Mouse (Mus musculus) neural tube, embryonic 11.5 days (tissue): ENCODE measurements at regions not wholly inside any gene's neighbourhood (a gene's known extent, or its start where the extent isn't known, plus 50 kb on each side); places are given as distances from the start of the nearest gene placed in this dataset.

ENCODE experiments used
- ATAC-seq: fragments of 200-750 bp; cut with Nextera tagmentation; 2 replicates; pipeline ENCODE4 v1.8.0; 2017; ENCODE audit warnings: moderate number of reproducible peaks, mild to moderate bottlenecking, moderate TSS enrichment, moderate library complexity; ENCODE audit not compliant: insufficient read depth, low FRiP score, low TSS enrichment
- DNase-seq: peaks from one replicate; pipeline ENCODE4 v3.0.0-alpha.2; 2015; ENCODE audit warnings: low spot score
- H3K27ac ChIP-seq: fragments of 300-500 bp; sonication (generic); 2 replicates; pipeline ENCODE4 v1.5.1; 2014; ENCODE audit warnings: low read depth, mild to moderate bottlenecking, low read length
- H3K27me3 ChIP-seq: fragments of 300-500 bp; sonication (generic); 2 replicates; pipeline ENCODE4 v1.6.1; 2014; ENCODE audit warnings: mild to moderate bottlenecking, low read length, mixed read lengths; ENCODE audit not compliant: control insufficient read depth, insufficient read depth
- H3K36me3 ChIP-seq: fragments of 300-500 bp; sonication (generic); 2 replicates; pipeline ENCODE4 v1.6.1; 2014; ENCODE audit warnings: mild to moderate bottlenecking, low read length, moderate library complexity, mixed read lengths; ENCODE audit not compliant: control insufficient read depth, insufficient read depth
- H3K4me1 ChIP-seq: fragments of 300-500 bp; sonication (generic); 2 replicates; pipeline ENCODE4 v1.6.1; 2014; ENCODE audit warnings: low read length, mixed read lengths; ENCODE audit not compliant: control insufficient read depth, insufficient read depth
- H3K4me2 ChIP-seq: fragments of 300-500 bp; sonication (generic); 2 replicates; pipeline ENCODE4 v1.6.1; 2014; ENCODE audit warnings: low read depth, mild to moderate bottlenecking, moderate library complexity
- H3K4me3 ChIP-seq: fragments of 300-500 bp; sonication (generic); 2 replicates; pipeline ENCODE4 v1.5.1; 2014; ENCODE audit warnings: low read depth, low read length
- H3K9ac ChIP-seq: fragments of 300-500 bp; sonication (generic); 2 replicates; pipeline ENCODE4 v1.6.1; 2014; ENCODE audit warnings: mild to moderate bottlenecking, low read length
- H3K9me3 ChIP-seq: fragments of 300-500 bp; sonication (generic); 2 replicates; pipeline ENCODE4 v1.6.1; 2016; ENCODE audit warnings: low read length; ENCODE audit not compliant: control insufficient read depth
- WGBS: fragments of 180-500 bp; shearing (Covaris S2); extraction: QIAGEN DNeasy Blood & Tissue Kit; methylation state at CpG from one replicate; pipeline ENCODE4 v1.1.7; 2014; 5-methylcytosine and 5-hydroxymethylcytosine counted together

- DNase-seq (no peak), ATAC-seq (no peak)
- Histone ChIP-seq H3K27me3 (no peaks in the 10 kb centered on the region), H3K36me3 (no peaks in the 10 kb centered on the region), H3K4me3 (no peak overlapping the region), H3K9me3 (no peaks in the 10 kb centered on the region), H3K4me1 (no peaks in the 10 kb centered on the region), H3K9ac (no peak overlapping the region), H3K27ac (no peak overlapping the region), H3K4me2 (no peak overlapping the region)
- WGBS = 92% methylated on average over 5 of the region's 5 CpGs
These were observed 297.5 kb upstream of the Gadl1 start for GRCm38 (mm10) chr9:115611713-115612112.

- ATAC-seq (no peak), DNase-seq (no peak)
- no peak overlapping the region for H3K4me2 ChIP-seq
- 83% methylated on average over 6 of the region's 6 CpGs for WGBS
- no peak overlapping the region for H3K27ac ChIP-seq
- H3K27me3 ChIP-seq = no peaks in the 10 kb centered on the region
- no peak overlapping the region for H3K9ac ChIP-seq
- no peaks in the 10 kb centered on the region for H3K36me3 ChIP-seq
- H3K4me1 ChIP-seq = no peaks in the 10 kb centered on the region
- H3K4me3 ChIP-seq = no peak overlapping the region
- no peaks in the 10 kb centered on the region for H3K9me3 ChIP-seq
These were observed 296.3 kb upstream of the Gadl1 start for GRCm38 (mm10) chr9:115612908-115613307.

- H3K27ac ChIP-seq = no peak overlapping the region
- ATAC-seq (no peak), DNase-seq (no peak)
- no peak overlapping the region for H3K9ac ChIP-seq
- no peak overlapping the region for H3K4me3 ChIP-seq
- H3K36me3 ChIP-seq = no peaks in the 10 kb centered on the region
- 80% methylated on average over 2 of the region's 2 CpGs for WGBS
- no peaks in the 10 kb centered on the region for H3K27me3 ChIP-seq
- no peaks in the 10 kb centered on the region for H3K9me3 ChIP-seq
- no peaks in the 10 kb centered on the region for H3K4me1 ChIP-seq
- H3K4me2 ChIP-seq = no peak overlapping the region
These were observed 295.2 kb upstream of the Gadl1 start for GRCm38 (mm10) chr9:115614007-115614406.

GRCm38 (mm10) chr9:115617909-115618308 lies 291.3 kb upstream of the Gadl1 start:
- WGBS = 81% methylated on average over 6 of the region's 6 CpGs
- no peak overlapping the region for H3K9ac ChIP-seq
- H3K4me3 ChIP-seq = no peak overlapping the region
- no peaks in the 10 kb centered on the region for H3K36me3 ChIP-seq
- ATAC-seq = no peak
- no peak for DNase-seq
- H3K4me2 ChIP-seq = no peak overlapping the region
- H3K27me3 ChIP-seq = no peaks in the 10 kb centered on the region
- no peaks in the 10 kb centered on the region for H3K4me1 ChIP-seq
- H3K27ac ChIP-seq = no peak overlapping the region
- no peaks in the 10 kb centered on the region for H3K9me3 ChIP-seq

GRCm38 (mm10) chr9:115623948-115624347 lies 285.3 kb upstream of the Gadl1 start:
- Histone ChIP-seq H3K36me3 (no peaks in the 10 kb centered on the region), H3K9ac (no peak overlapping the region), H3K27ac (no peak overlapping the region), H3K27me3 (no peaks in the 10 kb centered on the region), H3K9me3 (no peaks in the 10 kb centered on the region), H3K4me1 (no peaks in the 10 kb centered on the region), H3K4me2 (no peak overlapping the region), H3K4me3 (no peak overlapping the region)
- ATAC-seq = no peak
- WGBS = 54% methylated on average over 5 of the region's 5 CpGs
- DNase-seq = no peak

GRCm38 (mm10) chr9:115624721-115625496 lies 284.3 kb upstream of the Gadl1 start:
- Histone ChIP-seq H3K27me3 (no peaks in the 10 kb centered on the region), H3K9me3 (no peaks in the 10 kb centered on the region), H3K4me2 (no peak overlapping the region), H3K4me1 (no peaks in the 10 kb centered on the region), H3K9ac (no peak overlapping the region), H3K36me3 (no peaks in the 10 kb centered on the region), H3K27ac (no peak overlapping the region), H3K4me3 (no peak overlapping the region)
- DNase-seq (no peak), ATAC-seq (no peak)
- 71% methylated on average over 15 of the region's 15 CpGs for WGBS

GRCm38 (mm10) chr9:115627551-115627950 lies 281.7 kb upstream of the Gadl1 start:
- Histone ChIP-seq H3K4me1 (no peaks in the 10 kb centered on the region), H3K27me3 (no peaks in the 10 kb centered on the region), H3K9ac (no peak overlapping the region), H3K4me3 (no peak overlapping the region), H3K4me2 (no peak overlapping the region), H3K27ac (no peak overlapping the region), H3K36me3 (no peaks in the 10 kb centered on the region), H3K9me3 (no peaks in the 10 kb centered on the region)
- WGBS = 80% methylated on average over 3 of the region's 3 CpGs
- ATAC-seq = no peak
- no peak for DNase-seq

- 82% methylated on average over 6 of the region's 6 CpGs for WGBS
- no peaks in the 10 kb centered on the region for H3K9me3 ChIP-seq
- no peak overlapping the region for H3K4me2 ChIP-seq
- no peak overlapping the region for H3K4me3 ChIP-seq
- H3K27ac ChIP-seq = no peak overlapping the region
- DNase-seq (no peak), ATAC-seq (no peak)
- H3K4me1 ChIP-seq = no peaks in the 10 kb centered on the region
- no peaks in the 10 kb centered on the region for H3K36me3 ChIP-seq
- H3K27me3 ChIP-seq = no peaks in the 10 kb centered on the region
- no peak overlapping the region for H3K9ac ChIP-seq
These were observed 272.1 kb upstream of the Gadl1 start for GRCm38 (mm10) chr9:115637114-115637513.

GRCm38 (mm10) chr9:115640781-115641180 lies 268.5 kb upstream of the Gadl1 start:
- no peak for ATAC-seq

More at GRCm38 (mm10) chr9:115640781-115641180, 268.5 kb upstream of the Gadl1 start:
- H3K9me3 ChIP-seq = no peaks in the 10 kb centered on the region
- H3K27ac ChIP-seq = no peak overlapping the region
- DNase-seq = no peak
- H3K4me1 ChIP-seq = no peaks in the 10 kb centered on the region
- no peak overlapping the region for H3K9ac ChIP-seq
- no peaks in the 10 kb centered on the region for H3K36me3 ChIP-seq
- no peaks in the 10 kb centered on the region for H3K27me3 ChIP-seq
- H3K4me3 ChIP-seq = no peak overlapping the region
- no peak overlapping the region for H3K4me2 ChIP-seq
- WGBS = 94% methylated on average over 2 of the region's 2 CpGs
